In the genomic region with DNA sequence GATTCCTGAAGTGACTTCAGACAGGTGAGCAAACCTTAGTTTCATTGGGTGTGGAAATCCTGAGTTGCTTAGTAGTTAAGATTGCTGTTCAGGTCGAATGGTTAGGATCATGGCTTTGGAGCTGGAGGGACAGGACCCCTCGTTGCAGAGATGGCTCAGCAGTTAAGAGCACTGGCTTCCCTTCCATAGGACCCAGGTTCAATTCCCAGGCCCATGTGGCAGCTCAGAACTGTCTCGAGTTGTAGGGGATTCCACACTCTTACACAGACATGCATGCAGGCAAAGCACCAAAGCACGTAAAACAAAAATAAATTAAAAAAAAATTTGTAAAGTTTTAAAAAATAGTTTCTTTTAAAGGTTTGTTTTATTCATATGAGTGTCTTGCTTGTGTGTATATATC, we compare ENCODE assay signal across 10 mouse cellular contexts. TPM values are rescaled to one million over a fixed set of nuclear protein-coding genes. Genes with fewer than 3 reads are reported as not detected.
DNase-seq lines count a peak whose midpoint lies in the region; ATAC-seq and TF ChIP-seq lines count a peak whose summit lies in the region.
"Had no signal": no experiment of that assay in that cellular context is flagged by ENCODE, and none has a peak within 500 bp of the region (broad histone marks: within the 10 kb centered on the region; RNA-seq: fewer than 3 reads in every experiment).

No protein-coding gene starts in this region.

- no peak for TF ChIP-seq CTCF in stomach, postnatal 0 days (IDR thresholded peaks at IDR 0.05; ENCODE audit: low read depth)

- H3K9me3 ChIP-seq in heart, embryonic 10.5 days, result no peaks in the 10 kb centered on the region
- H3K9me3 ChIP-seq in stomach, embryonic 14.5 days (ENCODE audit: control insufficient read depth, low read depth, low read length), result no peaks in the 10 kb centered on the region
- no peaks in the 10 kb centered on the region for H3K9me3 ChIP-seq in stomach, postnatal 0 days (ENCODE audit: control insufficient read depth, low read length)
- no peaks in the 10 kb centered on the region for H3K9me3 ChIP-seq in intestine, embryonic 15.5 days
- H3K9me3 ChIP-seq in neural tube, embryonic 15.5 days (replicated peaks), result no peaks in the 10 kb centered on the region
- H3K9me3 ChIP-seq: embryonic facial prominence, embryonic 12.5 days had no signal

- H3K4me2 ChIP-seq in stomach, embryonic 14.5 days (replicated peaks; ENCODE audit: low read depth, low read length), result no peak overlapping the region; the same call in 1 of the 2 replicates
- no peak overlapping the region for H3K4me2 ChIP-seq in stomach, postnatal 0 days (replicated peaks; ENCODE audit: low read depth)
- no peak overlapping the region for H3K4me2 ChIP-seq in intestine, embryonic 15.5 days (replicated peaks)
- H3K4me2 ChIP-seq in neural tube, embryonic 15.5 days, result peak overlapping the region; percentile 71; the same call in 1 of the 2 replicates

- TF ChIP-seq EP300 in stomach, postnatal 0 days (optimal IDR thresholded peaks at IDR 0.05), result no peak

- peaks cover 16% of the 10 kb centered on the region for H3K36me3 ChIP-seq in heart, embryonic 10.5 days
- H3K36me3 ChIP-seq in stomach, embryonic 14.5 days (ENCODE audit: control insufficient read depth, insufficient read depth, low read length), result peaks cover 4% of the 10 kb centered on the region
- H3K36me3 ChIP-seq in stomach, postnatal 0 days (ENCODE audit: control insufficient read depth, insufficient read depth, low read length), result no peaks in the 10 kb centered on the region
- H3K36me3 ChIP-seq in intestine, embryonic 15.5 days, result no peaks in the 10 kb centered on the region
- peaks cover 9% of the 10 kb centered on the region; the same call in 1 of the 2 replicates for H3K36me3 ChIP-seq in neural tube, embryonic 15.5 days

- no peak; the same call in 1 of the 2 replicates for ATAC-seq in stomach, embryonic 14.5 days (ENCODE audit: insufficient number of reproducible peaks, insufficient read depth, low FRiP score, low read depth)
- ATAC-seq in stomach, postnatal 0 days (ENCODE audit: low FRiP score, low TSS enrichment), result no peak
- ATAC-seq in intestine, embryonic 15.5 days, result 0 out of 2 replicates have a peak, but pooled peaks have one; percentile 6
- peak; percentile 25; the same call in 1 of the 2 replicates for ATAC-seq in neural tube, embryonic 15.5 days (ENCODE audit: low FRiP score)
- ATAC-seq in cerebellum, adult (ENCODE audit: insufficient number of reproducible peaks, low FRiP score, low TSS enrichment), result no peak

- intact Hi-C loops in heart, postnatal 25 days (cut with DNase I), result loop anchor here (10.0 kb wide), 1 partner anchor 150 kb away; a partner anchor contains a TSS

- no peak overlapping the region for H3K27ac ChIP-seq in heart, embryonic 10.5 days
- H3K27ac ChIP-seq in stomach, embryonic 14.5 days (ENCODE audit: low read length), result no peak overlapping the region
- no peak overlapping the region for H3K27ac ChIP-seq in stomach, postnatal 0 days (replicated peaks)
- no peak overlapping the region for H3K27ac ChIP-seq in intestine, embryonic 15.5 days
- no peak overlapping the region for H3K27ac ChIP-seq in neural tube, embryonic 15.5 days (replicated peaks)
- H3K27ac ChIP-seq: embryonic facial prominence, embryonic 12.5 days had no signal

- H3K4me1 ChIP-seq in heart, embryonic 10.5 days, result 0 out of 2 replicates have a peak, but pooled peaks cover 9% of the 10 kb centered on the region
- H3K4me1 ChIP-seq in stomach, embryonic 14.5 days (ENCODE audit: control insufficient read depth, insufficient read depth, low read length), result no peaks in the 10 kb centered on the region
- H3K4me1 ChIP-seq in stomach, postnatal 0 days (replicated peaks; ENCODE audit: control insufficient read depth, insufficient read depth), result no peaks in the 10 kb centered on the region
- H3K4me1 ChIP-seq in intestine, embryonic 15.5 days (replicated peaks), result 0 out of 2 replicates have a peak, but pooled peaks cover 2% of the 10 kb centered on the region
- H3K4me1 ChIP-seq in neural tube, embryonic 15.5 days, result peaks cover 15% of the 10 kb centered on the region

- peaks cover 4% of the 10 kb centered on the region; the same call in 1 of the 2 replicates for H3K27me3 ChIP-seq in heart, embryonic 10.5 days (ENCODE audit: insufficient read depth, poor library complexity, severe bottlenecking)
- H3K27me3 ChIP-seq in stomach, embryonic 14.5 days (ENCODE audit: control insufficient read depth, insufficient read depth, low read length), result no peaks in the 10 kb centered on the region
- no peaks in the 10 kb centered on the region for H3K27me3 ChIP-seq in stomach, postnatal 0 days (ENCODE audit: control insufficient read depth, insufficient read depth, low read length)
- 0 out of 2 replicates have a peak, but pooled peaks cover 2% of the 10 kb centered on the region for H3K27me3 ChIP-seq in intestine, embryonic 15.5 days (replicated peaks)
- H3K27me3 ChIP-seq in neural tube, embryonic 15.5 days (replicated peaks), result no peaks in the 10 kb centered on the region
- H3K27me3 ChIP-seq: embryonic facial prominence, embryonic 12.5 days had no signal

- 76% methylated on average over 4 of the region's 4 CpGs for WGBS in heart, embryonic 10.5 days
- 70% methylated on average over 4 of the region's 4 CpGs for WGBS in stomach, embryonic 14.5 days
- WGBS in stomach, postnatal 0 days, result 63% methylated on average over 4 of the region's 4 CpGs
- WGBS in intestine, embryonic 15.5 days, result 74% methylated on average over 4 of the region's 4 CpGs
- WGBS in neural tube, embryonic 15.5 days, result 76% methylated on average over 4 of the region's 4 CpGs

- H3K4me3 ChIP-seq in heart, embryonic 10.5 days, result peak overlapping the region; percentile 98; the same call in 1 of the 2 replicates
- peak overlapping the region; percentile 79 for H3K4me3 ChIP-seq in stomach, embryonic 14.5 days (ENCODE audit: low read depth, low read length)
- H3K4me3 ChIP-seq in stomach, postnatal 0 days (ENCODE audit: low read depth, low read length), result no peak overlapping the region
- no peak overlapping the region for H3K4me3 ChIP-seq in intestine, embryonic 15.5 days (replicated peaks)
- H3K4me3 ChIP-seq in neural tube, embryonic 15.5 days (replicated peaks), result no peak overlapping the region; the same call in 1 of the 2 replicates

- H3K9ac ChIP-seq in stomach, embryonic 14.5 days (replicated peaks; ENCODE audit: low read depth, low read length), result no peak overlapping the region
- H3K9ac ChIP-seq in stomach, postnatal 0 days (ENCODE audit: low read length), result no peak overlapping the region
- no peak overlapping the region for H3K9ac ChIP-seq in intestine, embryonic 15.5 days
- no peak overlapping the region for H3K9ac ChIP-seq in neural tube, embryonic 15.5 days (replicated peaks)

- DNase-seq in heart, embryonic 10.5 days (ENCODE audit: low spot score), result no peak
- no peak for DNase-seq in heart, postnatal 25 days (ENCODE audit: low spot score)
- DNase-seq in stomach, postnatal 0 days (ENCODE audit: low spot score), result no peak
- DNase-seq in cerebellum, adult 11 months, result no peak

RNA-seq across cellular contexts. Expression of a gene that starts 0.4 kb away (rescaled TPM):
- polyA plus RNA-seq in heart, embryonic 10.5 days (2016; fragmentation: Nextera tagmentation; extraction: Ambion mirVana), result 14.7 and 17.3 TPM in 2 replicates
- 1 to 10 TPM; 5.7 to 6.4 TPM for total RNA-seq in heart, postnatal 25 days (2021)
- polyA plus RNA-seq in stomach, embryonic 14.5 days (2014; fragmentation: Nextera tagmentation; extraction: Ambion mirVana), result 19.0 and 24.1 TPM in 2 replicates
- polyA plus RNA-seq in stomach, postnatal 0 days (2015; fragmentation: Nextera tagmentation; extraction: Ambion mirVana), result 11.5 and 12.4 TPM in 2 replicates
- polyA plus RNA-seq in intestine, embryonic 15.5 days (2015; fragmentation: Nextera tagmentation; extraction: Ambion mirVana), result 18.6 and 22.1 TPM in 2 replicates
- polyA plus RNA-seq in neural tube, embryonic 15.5 days (2015; fragmentation: Nextera tagmentation; extraction: Ambion mirVana), result 22.5 and 23.0 TPM in 2 replicates

RNA-seq across cellular contexts. Expression of a gene that starts 12.5 kb away (rescaled TPM):
- not detected in 2 replicates for polyA plus RNA-seq in heart, embryonic 10.5 days (2016; fragmentation: Nextera tagmentation; extraction: Ambion mirVana)
- not detected for total RNA-seq in heart, postnatal 25 days (2021)
- polyA plus RNA-seq in stomach, embryonic 14.5 days (2014; fragmentation: Nextera tagmentation; extraction: Ambion mirVana), result not detected in 2 replicates
- polyA plus RNA-seq in stomach, postnatal 0 days (2015; fragmentation: Nextera tagmentation; extraction: Ambion mirVana), result not detected in 2 replicates
- polyA plus RNA-seq in intestine, embryonic 15.5 days (2015; fragmentation: Nextera tagmentation; extraction: Ambion mirVana), result 7.4 and 8.7 TPM in 2 replicates
- 0.27 TPM in 1 of 2 replicates, not detected in the other for polyA plus RNA-seq in neural tube, embryonic 15.5 days (2015; fragmentation: Nextera tagmentation; extraction: Ambion mirVana)
- total RNA-seq: heart, postnatal 14 days had no signal
- polyA plus RNA-seq: embryonic facial prominence, embryonic 12.5 days had no signal

RNA-seq across cellular contexts. Expression of a gene that starts 25.5 kb away (rescaled TPM):
- polyA plus RNA-seq in heart, embryonic 10.5 days (2016; fragmentation: Nextera tagmentation; extraction: Ambion mirVana), result 66.7 and 71.1 TPM in 2 replicates
- total RNA-seq in heart, postnatal 25 days (2021), result 10 to 100 TPM; 10.6 to 13.1 TPM
- polyA plus RNA-seq in stomach, embryonic 14.5 days (2014; fragmentation: Nextera tagmentation; extraction: Ambion mirVana), result 94.8 and 96.4 TPM in 2 replicates
- 62.3 and 67.7 TPM in 2 replicates for polyA plus RNA-seq in stomach, postnatal 0 days (2015; fragmentation: Nextera tagmentation; extraction: Ambion mirVana)
- polyA plus RNA-seq in intestine, embryonic 15.5 days (2015; fragmentation: Nextera tagmentation; extraction: Ambion mirVana), result 90.2 and 102 TPM in 2 replicates
- polyA plus RNA-seq in neural tube, embryonic 15.5 days (2015; fragmentation: Nextera tagmentation; extraction: Ambion mirVana), result 104 and 109 TPM in 2 replicates

RNA-seq across cellular contexts. Expression of a gene that starts 36.9 kb away (rescaled TPM):
- polyA plus RNA-seq in heart, embryonic 10.5 days (2016; fragmentation: Nextera tagmentation; extraction: Ambion mirVana), result 1.9 and 3.9 TPM in 2 replicates
- 1 to 10 TPM; 6.4 to 8.8 TPM for total RNA-seq in heart, postnatal 25 days (2021)
- polyA plus RNA-seq in stomach, embryonic 14.5 days (2014; fragmentation: Nextera tagmentation; extraction: Ambion mirVana), result 5.2 and 7.0 TPM in 2 replicates
- 3.7 and 3.9 TPM in 2 replicates for polyA plus RNA-seq in stomach, postnatal 0 days (2015; fragmentation: Nextera tagmentation; extraction: Ambion mirVana)
- polyA plus RNA-seq in intestine, embryonic 15.5 days (2015; fragmentation: Nextera tagmentation; extraction: Ambion mirVana), result 4.2 and 4.7 TPM in 2 replicates
- polyA plus RNA-seq in neural tube, embryonic 15.5 days (2015; fragmentation: Nextera tagmentation; extraction: Ambion mirVana), result 5.8 and 7.4 TPM in 2 replicates

RNA-seq across cellular contexts. Expression of a gene that starts 43.8 kb away (rescaled TPM):
- polyA plus RNA-seq in heart, embryonic 10.5 days (2016; fragmentation: Nextera tagmentation; extraction: Ambion mirVana), result 1.4 and 2.1 TPM in 2 replicates
- 1 to 10 TPM; 2.6 to 3.1 TPM for total RNA-seq in heart, postnatal 25 days (2021)
- 0.38 and 0.43 TPM in 2 replicates for polyA plus RNA-seq in stomach, embryonic 14.5 days (2014; fragmentation: Nextera tagmentation; extraction: Ambion mirVana)
- polyA plus RNA-seq in stomach, postnatal 0 days (2015; fragmentation: Nextera tagmentation; extraction: Ambion mirVana), result 0.38 and 0.49 TPM in 2 replicates
- polyA plus RNA-seq in intestine, embryonic 15.5 days (2015; fragmentation: Nextera tagmentation; extraction: Ambion mirVana), result 2.5 and 2.6 TPM in 2 replicates
- polyA plus RNA-seq in neural tube, embryonic 15.5 days (2015; fragmentation: Nextera tagmentation; extraction: Ambion mirVana), result 0.51 TPM in 2 replicates

Comparison
In these comparisons a context has a peak if more than half of its experiments do, and no peak if none do; other contexts are left out.
1. H3K4me3 ChIP-seq: peak in heart, embryonic 10.5 days (single experiment) and stomach, embryonic 14.5 days (single experiment); none in stomach, postnatal 0 days (single experiment), intestine, embryonic 15.5 days (single experiment) and neural tube, embryonic 15.5 days (single experiment).
2. ATAC-seq: peak in intestine, embryonic 15.5 days (single experiment) and neural tube, embryonic 15.5 days (single experiment); none in stomach, embryonic 14.5 days (single experiment), stomach, postnatal 0 days (single experiment) and cerebellum, adult (single experiment).